Mouse (Mus musculus): ENCODE measurements around the gene Olfr745.

Olfr745 gene

DNA sequence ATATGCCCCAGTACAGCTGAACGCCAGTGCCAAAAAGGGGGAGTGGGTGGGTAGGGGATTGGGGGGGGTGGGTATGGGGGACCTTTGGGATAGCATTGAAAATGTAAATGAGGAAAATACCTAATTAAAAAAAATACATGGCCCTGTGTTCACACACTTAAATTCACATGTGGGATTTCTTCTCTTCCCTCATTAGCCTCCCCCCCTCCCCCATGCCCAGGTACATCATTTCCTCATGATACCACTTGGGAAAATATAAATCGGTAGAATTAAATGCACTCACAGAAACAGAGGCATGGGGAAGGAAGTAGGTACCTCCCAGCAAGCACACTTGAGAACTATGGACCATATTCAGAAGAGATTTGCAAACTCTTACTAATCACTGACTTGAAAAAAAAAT, at the start of gene Olfr745:
Olfr745 (plus strand) TSS at position 301 of the 400 bp plus-strand sequence.
- no peak for TF ChIP-seq GATA4 (IDR thresholded peaks at IDR 0.05; ENCODE audit: insufficient replicate concordance, low read length)

DNA sequence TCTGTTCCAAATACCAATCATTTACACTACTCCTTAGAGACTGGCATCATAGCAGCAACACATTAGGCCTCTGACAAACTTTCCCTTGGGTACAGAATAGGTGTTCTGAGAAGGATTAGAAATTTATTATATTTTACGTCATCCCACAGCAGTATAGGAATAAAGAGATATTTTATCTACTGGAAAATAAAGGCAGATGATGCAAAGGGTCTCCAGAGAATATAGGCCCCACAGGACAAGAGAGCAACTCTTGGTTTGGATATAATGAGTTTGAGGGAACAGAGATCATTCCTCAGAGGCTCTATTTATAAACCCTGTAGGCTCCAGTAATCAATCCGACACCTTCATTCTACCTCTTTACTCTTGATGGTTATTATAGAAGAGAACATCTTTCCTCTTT, 24.6 kb upstream of the Olfr745 start, which contains the start of gene Olfr744:
Olfr744 (plus strand) TSS at position 301 of the 400 bp plus-strand sequence.
- no peak for TF ChIP-seq GATA4 (IDR thresholded peaks at IDR 0.05; ENCODE audit: insufficient replicate concordance, low read length)

DNA sequence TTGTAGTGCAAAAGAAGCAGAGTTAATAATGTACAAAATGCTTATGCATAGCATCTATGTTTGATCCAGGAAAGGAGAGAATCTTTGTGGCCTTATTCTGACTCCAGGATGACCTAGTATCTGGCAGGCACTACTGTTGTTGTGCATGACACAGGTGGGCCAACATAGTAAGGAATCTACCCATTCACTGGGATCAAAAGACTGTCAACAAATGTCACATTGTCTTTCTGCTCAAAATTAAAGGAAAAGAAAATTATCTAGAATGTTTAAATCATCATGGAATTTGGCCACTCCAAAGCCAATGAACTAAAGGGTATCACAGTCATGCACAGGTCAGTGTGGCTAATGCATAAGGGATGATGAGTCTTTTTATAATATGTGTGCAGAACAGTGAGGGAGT, 7.6 kb downstream of the Olfr745 start, which contains the start of gene Olfr746:
Olfr746 (plus strand) TSS at position 301 of the 400 bp plus-strand sequence.
- TF ChIP-seq GATA4 (IDR thresholded peaks at IDR 0.05; ENCODE audit: insufficient replicate concordance, low read length), result no peak

DNA sequence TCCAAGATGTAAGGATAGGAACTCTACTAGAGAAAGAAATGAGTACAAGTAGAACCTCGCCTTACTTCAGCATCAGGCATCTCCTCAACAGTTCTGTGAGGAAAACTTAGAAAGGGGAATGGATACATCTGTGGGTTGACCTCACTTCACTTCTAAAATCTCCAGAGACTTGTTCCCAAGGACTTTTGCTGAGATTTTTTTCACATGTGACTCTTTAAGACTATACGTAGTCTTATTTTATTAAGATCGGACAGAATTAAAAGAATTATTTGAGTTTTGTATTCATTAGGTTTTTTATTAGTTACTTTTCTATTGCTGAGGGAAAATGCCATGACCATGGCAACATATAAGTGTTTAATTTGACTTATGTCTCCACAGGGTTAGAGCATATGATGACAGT, 53.9 kb downstream of the Olfr745 start, which contains the start of gene Olfr747:
Olfr747 (minus strand) TSS at position 101 of the 400 bp plus-strand sequence.
- no peak for TF ChIP-seq GATA4 (IDR thresholded peaks at IDR 0.05; ENCODE audit: insufficient replicate concordance, low read length)
